Mouse (Mus musculus): ENCODE measurements at regions not wholly inside any gene's neighbourhood (a gene's known extent, or its start where the extent isn't known, plus 50 kb on each side); places are given as distances from the start of the nearest gene placed in this dataset.

DNA sequence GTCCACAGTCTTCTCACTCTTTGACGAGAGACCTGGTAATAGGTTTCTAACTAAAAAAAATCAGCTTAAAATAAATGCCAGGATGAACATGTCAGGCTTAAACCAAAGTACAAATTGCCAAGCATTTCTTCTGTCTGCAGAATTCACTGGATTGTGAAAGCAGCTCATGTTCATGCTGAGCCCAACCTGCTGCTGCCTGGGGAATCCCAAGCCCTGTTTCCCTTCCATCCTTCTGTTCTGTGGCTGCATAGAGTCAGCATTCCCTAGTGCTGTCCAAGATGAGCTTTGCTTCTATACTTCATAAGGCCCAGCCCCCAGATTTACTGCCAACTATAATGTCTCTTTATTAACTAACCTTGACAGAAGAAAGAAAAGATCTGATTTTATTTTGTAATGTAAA lies 381.6 kb upstream of the Atp11b start:
- Histone ChIP-seq H3K27me3 (replicated peaks) (no peaks in the 10 kb centered on the region), H3K4me1 (ENCODE audit: control insufficient read depth in 1 of 2, insufficient read depth in 2 of 2) (no peaks in the 10 kb centered on the region), H3K36me3 (replicated peaks in 1 of 2; ENCODE audit: control insufficient read depth in 1 of 2, insufficient read depth in 1 of 2, low read length in 1 of 2) (no peaks in the 10 kb centered on the region), H3K9me3 (replicated peaks; ENCODE audit: low read length) (no peaks in the 10 kb centered on the region), H3K9ac (ENCODE audit: insufficient read depth, low read depth) (no peak overlapping the region), H3K27ac (ENCODE audit: insufficient read depth, low read depth) (no peak overlapping the region), H3K79me2 (replicated peaks; ENCODE audit: control insufficient read depth, extremely low read depth, insufficient read depth, poor library complexity, severe bottlenecking) (no peaks in the 10 kb centered on the region), H3K4me2 (ENCODE audit: insufficient read depth, low read depth, poor library complexity, severe bottlenecking) (no peak overlapping the region), H3K4me3 (replicated peaks in 1 of 3; ENCODE audit: low read depth in 2 of 3, low read length in 2 of 3, poor library complexity in 1 of 3) (no peak overlapping the region)
- in situ Hi-C loops (cut with MboI; ENCODE audit: low pct_ligation_motif_present, low pct_unique_long_range_greater_than_20kb, low sequenced_read_pairs), result no loop called here
- no peak for DNase-seq (ENCODE audit: extremely low read depth)
- dilution Hi-C loops (cut with MboI; ENCODE audit: extremely low pct_ligation_motif_present, extremely low pct_unique_long_range_greater_than_20kb, low sequenced_read_pairs), result no loop called here
- TF ChIP-seq MEF2A (IDR thresholded peaks at IDR 0.05; ENCODE audit: borderline replicate concordance, low read depth, low read length) (no peak), JUND (conservative IDR thresholded peaks at IDR 0.05; ENCODE audit: low read depth, low read length) (no peak)

DNA sequence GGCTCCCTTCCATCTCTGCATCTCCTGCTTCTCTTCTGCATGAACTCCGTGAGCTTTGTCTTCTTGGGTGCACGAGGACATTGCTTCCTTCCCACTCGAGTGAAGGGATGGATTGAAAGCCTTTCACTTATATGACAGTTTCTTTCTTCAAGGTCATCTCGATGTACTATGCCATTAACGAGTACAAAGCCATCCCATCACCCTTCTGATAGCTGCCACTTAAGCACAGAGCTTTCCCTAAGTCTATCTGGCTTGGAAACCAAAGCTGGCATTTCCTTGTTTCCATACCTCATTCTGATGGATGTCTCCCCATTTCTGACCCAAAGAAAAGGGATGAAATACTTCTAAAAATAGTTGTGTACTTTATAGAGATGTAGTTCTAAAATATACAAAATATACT lies 366.5 kb upstream of the Atp11b start:
- Histone ChIP-seq H3K36me3 (replicated peaks in 1 of 2; ENCODE audit: control insufficient read depth in 1 of 2, insufficient read depth in 1 of 2, low read length in 1 of 2) (no peaks in the 10 kb centered on the region), H3K4me2 (ENCODE audit: insufficient read depth, low read depth, poor library complexity, severe bottlenecking) (no peak overlapping the region), H3K27ac (ENCODE audit: insufficient read depth, low read depth) (no peak overlapping the region), H3K9me3 (replicated peaks; ENCODE audit: low read length) (no peaks in the 10 kb centered on the region), H3K27me3 (replicated peaks) (no peaks in the 10 kb centered on the region), H3K9ac (ENCODE audit: insufficient read depth, low read depth) (no peak overlapping the region), H3K4me1 (ENCODE audit: control insufficient read depth in 1 of 2, insufficient read depth in 2 of 2) (peaks cover 0 to 4% of the 10 kb centered on the region in 2 experiments; a peak in 1 of 4 replicates), H3K4me3 (replicated peaks in 1 of 3; ENCODE audit: low read depth in 2 of 3, low read length in 2 of 3, poor library complexity in 1 of 3) (no peak overlapping the region), H3K79me2 (replicated peaks; ENCODE audit: control insufficient read depth, extremely low read depth, insufficient read depth, poor library complexity, severe bottlenecking) (no peaks in the 10 kb centered on the region)
- DNase-seq (ENCODE audit: extremely low read depth), result no peak
- dilution Hi-C loops (cut with MboI; ENCODE audit: extremely low pct_ligation_motif_present, extremely low pct_unique_long_range_greater_than_20kb, low sequenced_read_pairs) (no loop called here), in situ Hi-C loops (cut with MboI; ENCODE audit: low pct_ligation_motif_present, low pct_unique_long_range_greater_than_20kb, low sequenced_read_pairs) (no loop called here)
- TF ChIP-seq MYC (IDR thresholded peaks at IDR 0.05; ENCODE audit: low read depth, low read length) (no peak), SMC3 (IDR thresholded peaks at IDR 0.05; ENCODE audit: low read depth, low read length) (no peak), KAT2A (IDR thresholded peaks at IDR 0.05; ENCODE audit: insufficient replicate concordance, low read length) (no peak), NRF1 (IDR thresholded peaks at IDR 0.05; ENCODE audit: low read depth, low read length) (no peak), UBTF (IDR thresholded peaks at IDR 0.05; ENCODE audit: low read depth, low read length) (no peak), RCOR1 (conservative IDR thresholded peaks at IDR 0.05; ENCODE audit: low read depth, low read length) (no peak), HCFC1 (IDR thresholded peaks at IDR 0.05; ENCODE audit: low read depth, low read length) (no peak), USF1 (IDR thresholded peaks at IDR 0.05; ENCODE audit: low read depth, low read length) (no peak), ZNF384 (IDR thresholded peaks at IDR 0.05; ENCODE audit: low read depth, low read length) (no peak), CTCF (conservative IDR thresholded peaks at IDR 0.05 in 1 of 2, IDR thresholded peaks at IDR 0.05 in 1 of 2; ENCODE audit: low read depth in 2 of 2, low read length in 2 of 2) (no peak), MEF2A (IDR thresholded peaks at IDR 0.05; ENCODE audit: borderline replicate concordance, low read depth, low read length) (no peak), CHD1 (IDR thresholded peaks at IDR 0.05; ENCODE audit: low read depth, low read length) (no peak), MAFK (IDR thresholded peaks at IDR 0.05; ENCODE audit: insufficient replicate concordance, low read length) (no peak), CHD2 (IDR thresholded peaks at IDR 0.05; ENCODE audit: low read length) (no peak), ZKSCAN1 (IDR thresholded peaks at IDR 0.05; ENCODE audit: borderline replicate concordance, low read depth, low read length) (no peak), POLR2AphosphoS2 (IDR thresholded peaks at IDR 0.05; ENCODE audit: low read depth, low read length) (no peak), BHLHE40 (IDR thresholded peaks at IDR 0.05; ENCODE audit: low read depth, low read length) (no peak), JUN (IDR thresholded peaks at IDR 0.05; ENCODE audit: insufficient read depth, low read depth, low read length) (no peak), GABPA (IDR thresholded peaks at IDR 0.05; ENCODE audit: insufficient replicate concordance, low read depth, low read length) (no peak), TCF12 (IDR thresholded peaks at IDR 0.05; ENCODE audit: low read depth, low read length) (no peak)

All from CH12.LX (cell line).